Mouse (Mus musculus) gastrocnemius, postnatal 36 days (tissue): ENCODE results near the gene Pofut1. TPM values are rescaled to one million over a fixed set of nuclear protein-coding genes. Genes with fewer than 3 reads are reported as not detected.

Source experiments
- DNase-seq, 2 experiments: peaks; one replicate each; pipeline ENCODE4 v3.0.0; 2022
- intact Hi-C: fragments of 180-260 bp; cut with DNase I; formaldehyde crosslinking; loops from one replicate; pipeline ENCODE4 v1.15.1; 2025
- total RNA-seq, 2 experiments: library from RNA; stranded (reverse); gene quantifications; 2 replicates each; pipeline ENCODE4 v1.2.3; 2021

Gene Pofut1
- total RNA-seq, 2 experiments from 2014 or later = 9.5 to 9.9 TPM

DNA sequence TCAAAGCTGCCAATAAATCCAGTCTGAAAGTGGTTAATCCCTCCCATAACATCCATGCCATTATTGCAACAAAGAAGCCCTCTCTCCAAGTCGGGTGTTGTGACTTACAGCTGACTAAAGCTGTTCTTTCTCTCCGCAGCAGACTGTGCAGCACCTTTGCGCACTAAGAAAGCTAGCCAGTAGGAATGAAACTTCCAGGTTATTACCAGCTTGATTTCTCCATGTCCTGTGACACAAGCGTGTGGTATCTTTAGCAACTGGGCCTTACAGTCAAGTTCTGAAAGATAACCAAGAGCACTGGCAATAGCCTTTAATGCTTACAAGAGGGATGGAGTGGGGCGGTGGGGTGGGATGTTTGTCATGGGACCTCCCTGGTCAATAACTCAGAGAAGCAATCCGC lies 42.6 kb downstream of the Pofut1 start:
- intact Hi-C loops = loop anchor here (2.0 kb wide), 1 partner anchor 75 kb away; no protein-coding TSS in a partner anchor
- DNase-seq = no peak

- DNase-seq = no peak
- intact Hi-C loops = no loop called here
Observed at GRCm38 (mm10) chr2:153286524-153286923, 45.2 kb downstream of the Pofut1 start.

- DNase-seq = no peak
- intact Hi-C loops = no loop called here
Observed at GRCm38 (mm10) chr2:153287835-153288234, 46.5 kb downstream of the Pofut1 start.

DNA sequence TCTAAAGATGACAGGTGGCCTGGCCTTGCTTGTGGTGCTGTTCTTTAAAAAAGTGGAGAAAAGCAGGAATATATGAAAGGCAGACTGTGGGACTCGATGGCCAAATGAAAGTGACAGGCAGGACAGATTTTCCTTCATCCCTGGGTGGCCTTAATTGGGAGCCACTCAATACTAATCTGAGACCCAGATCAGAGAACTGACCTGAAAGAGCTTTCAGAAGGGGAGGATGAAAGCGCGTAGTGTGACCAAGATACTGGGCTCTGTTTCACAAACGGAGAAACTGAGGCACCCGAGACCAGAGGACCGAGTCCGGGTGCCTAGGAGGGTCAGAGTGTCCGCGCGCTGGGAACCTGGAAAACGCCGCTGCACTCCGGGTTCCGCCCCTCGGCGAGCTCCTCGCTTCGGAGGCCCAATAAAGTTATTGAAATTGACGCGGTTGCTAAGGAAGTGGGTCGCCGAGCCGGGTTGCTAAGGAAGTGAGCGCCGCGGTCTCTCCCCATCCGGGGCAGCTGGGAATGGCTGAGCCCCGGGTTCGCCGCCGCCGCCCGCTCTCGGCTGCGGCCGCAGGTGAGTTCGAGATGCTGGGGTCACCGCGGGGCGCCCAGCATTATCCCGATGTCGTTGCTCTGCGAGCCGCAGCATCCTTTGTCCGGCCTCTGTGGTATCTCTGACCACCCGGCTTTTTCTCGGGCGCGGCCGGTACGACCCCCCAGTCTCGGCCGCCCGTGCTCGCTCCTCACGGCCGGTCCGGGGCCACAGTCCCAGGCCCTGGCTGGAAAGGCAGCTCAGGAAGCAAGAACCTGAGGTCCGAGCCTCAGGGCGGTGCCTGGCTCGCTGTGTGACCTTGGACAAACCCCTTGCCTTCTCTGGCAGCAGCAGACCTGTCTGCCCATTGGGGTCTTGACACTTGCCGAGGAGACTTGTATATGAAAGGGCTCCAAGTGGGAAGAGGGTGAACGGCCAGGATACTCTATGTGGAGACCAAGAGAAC lies 49.9 kb downstream of the Pofut1 start, which contains the start of gene Kif3b:
Gene Kif3b (plus strand): TSS at position 476 of the 991 bp plus-strand sequence.
- DNase-seq = peak; percentile 74 to 83
- intact Hi-C loops = loop anchor here (5.0 kb wide), 2 partner anchors 49 to 56 kb away; partner anchors contain the start of genes Asxl1, Plagl2 and Pofut1

DNA sequence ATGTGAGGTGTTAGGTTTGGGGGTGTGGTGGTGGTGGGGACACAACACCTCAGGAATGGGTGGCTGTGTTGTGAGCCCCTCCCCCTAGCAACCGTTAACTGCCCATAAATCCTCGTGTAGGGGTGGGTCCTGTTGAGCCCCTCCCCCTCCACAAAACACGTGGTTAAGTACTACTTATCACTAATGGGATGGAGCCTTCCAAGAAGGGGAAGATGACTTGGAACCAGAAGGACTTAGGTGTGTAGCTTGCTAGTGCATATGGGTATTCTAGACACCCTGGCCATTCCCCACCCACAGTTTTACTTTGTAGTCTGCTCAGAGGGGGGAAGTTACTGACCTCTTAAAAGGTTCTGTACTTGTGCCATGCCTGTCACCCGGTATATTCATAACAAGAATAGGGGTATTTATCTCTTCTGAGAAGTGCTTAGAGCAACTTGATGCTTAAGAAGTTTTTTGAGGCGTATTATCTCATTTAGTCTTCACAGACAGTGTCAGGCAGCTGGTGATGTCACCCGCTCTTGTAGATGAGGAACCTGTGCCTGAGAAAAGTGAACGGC lies 51.0 kb downstream of the Pofut1 start:
- intact Hi-C loops = loop anchor here (5.0 kb wide), 2 partner anchors 50 to 55 kb away; partner anchors contain the start of genes Asxl1, Plagl2 and Pofut1
- DNase-seq = no peak

DNA sequence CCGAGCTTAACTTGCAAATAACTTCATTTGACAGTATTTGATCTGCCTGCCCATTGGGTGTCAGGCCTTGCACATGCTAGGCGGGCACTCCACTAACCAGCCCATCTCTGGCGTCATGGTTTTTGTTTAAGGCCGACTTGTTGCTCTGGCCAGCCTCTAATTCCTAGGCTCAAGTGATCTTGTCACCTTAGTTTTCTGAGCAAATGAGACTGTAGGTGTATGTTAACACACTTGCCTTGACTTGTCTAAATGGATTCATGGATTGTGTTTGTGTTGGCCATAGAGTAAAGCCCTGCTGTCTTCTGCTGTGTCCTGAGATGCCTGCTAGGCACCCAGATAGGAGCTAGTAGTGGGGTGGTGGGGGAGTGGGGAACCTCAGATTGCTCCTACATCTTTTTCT lies 53.9 kb downstream of the Pofut1 start:
- intact Hi-C loops = no loop called here
- no peak for DNase-seq

GRCm38 (mm10) chr2:153297771-153298170 lies 56.4 kb downstream of the Pofut1 start:
- DNase-seq = no peak
- intact Hi-C loops = no loop called here

DNA sequence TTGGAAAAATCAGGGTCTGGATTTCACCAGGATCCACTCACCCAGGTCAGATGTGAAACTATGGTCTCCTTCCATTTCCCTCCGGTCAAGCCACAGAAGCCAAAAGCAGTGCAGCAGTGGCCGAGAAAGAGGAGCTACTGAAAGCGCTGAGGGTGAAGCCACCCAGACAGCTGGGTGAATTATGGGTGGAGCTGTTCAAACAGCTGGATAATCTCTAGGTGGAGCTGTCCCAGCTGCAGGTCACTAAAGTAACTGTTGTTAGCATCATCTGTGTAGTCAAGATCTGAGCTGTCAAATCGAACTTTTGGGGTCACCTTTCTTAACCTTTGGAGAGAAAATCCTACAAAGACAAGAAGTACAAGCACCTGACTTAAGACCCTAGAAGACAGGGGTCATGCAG lies 57.1 kb downstream of the Pofut1 start:
- DNase-seq = no peak
- intact Hi-C loops = no loop called here

DNA sequence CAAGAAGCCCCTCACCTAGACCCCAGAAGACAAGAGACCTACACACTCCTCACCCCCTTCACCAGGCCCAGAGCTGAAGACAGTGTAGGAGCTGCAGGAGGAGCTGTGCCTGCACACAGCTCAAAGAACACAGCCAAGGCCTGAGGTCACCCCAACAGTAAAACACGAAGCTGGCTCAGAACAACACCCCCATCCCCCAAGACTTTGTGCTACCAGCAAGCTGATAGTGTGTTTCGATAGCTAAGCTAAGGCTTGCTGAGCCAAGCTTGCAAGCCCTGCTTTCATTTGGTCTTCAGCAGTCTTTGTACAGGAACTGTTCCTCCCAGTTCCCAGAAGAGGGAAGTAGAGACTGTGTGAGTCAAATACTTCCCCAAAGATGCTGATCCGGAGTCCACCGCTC lies 57.5 kb downstream of the Pofut1 start:
- intact Hi-C loops = no loop called here
- DNase-seq = no peak

GRCm38 (mm10) chr2:153301123-153301522 lies 59.8 kb downstream of the Pofut1 start:
- intact Hi-C loops = no loop called here
- no peak for DNase-seq

GRCm38 (mm10) chr2:153305240-153305639 lies 63.9 kb downstream of the Pofut1 start:
- no peak for DNase-seq
- intact Hi-C loops = no loop called here

GRCm38 (mm10) chr2:153308586-153308985 lies 67.3 kb downstream of the Pofut1 start:
- intact Hi-C loops = no loop called here
- DNase-seq = no peak

DNA sequence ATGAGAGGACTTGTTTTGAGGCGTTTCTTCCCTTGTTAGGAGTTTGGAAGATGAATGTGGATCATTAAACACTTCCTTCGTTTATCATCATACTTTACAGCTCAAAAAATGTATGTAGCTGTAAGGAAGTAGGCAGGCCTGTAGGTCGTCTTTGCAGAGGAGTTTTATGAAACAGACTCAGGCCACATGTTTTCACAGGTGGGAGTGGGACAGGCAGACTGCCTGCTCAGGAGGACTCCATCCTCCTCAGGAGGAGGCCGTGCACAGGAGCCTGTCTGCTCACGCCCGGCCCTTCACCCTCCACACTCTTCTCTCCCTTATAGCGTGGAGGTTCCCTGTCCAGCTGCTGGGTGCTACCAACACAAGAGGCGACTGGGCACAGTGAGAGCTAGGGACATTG lies 67.8 kb downstream of the Pofut1 start:
- intact Hi-C loops = no loop called here
- no peak for DNase-seq

DNA sequence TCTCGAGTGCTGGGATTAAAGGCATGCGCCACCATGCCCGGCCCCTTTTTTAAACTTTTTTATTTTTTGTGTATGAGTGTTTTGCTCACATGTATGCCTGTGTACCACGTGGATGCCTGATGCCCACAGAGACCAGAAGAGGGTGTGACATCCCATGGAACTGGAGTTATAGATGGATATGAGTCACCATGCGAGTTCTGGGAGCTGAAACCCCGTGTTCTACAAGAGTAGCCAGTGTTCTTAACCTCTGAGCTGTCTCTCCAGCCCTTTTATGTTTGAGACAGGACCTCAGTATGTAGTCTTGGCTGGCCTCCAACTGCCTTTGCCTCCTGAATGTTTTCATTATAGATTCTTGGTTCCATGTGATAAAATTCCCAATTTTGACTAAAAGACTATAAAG lies 68.9 kb downstream of the Pofut1 start:
- DNase-seq = no peak
- intact Hi-C loops = no loop called here

GRCm38 (mm10) chr2:153312884-153313283 lies 71.6 kb downstream of the Pofut1 start:
- intact Hi-C loops = no loop called here
- no peak for DNase-seq

DNA sequence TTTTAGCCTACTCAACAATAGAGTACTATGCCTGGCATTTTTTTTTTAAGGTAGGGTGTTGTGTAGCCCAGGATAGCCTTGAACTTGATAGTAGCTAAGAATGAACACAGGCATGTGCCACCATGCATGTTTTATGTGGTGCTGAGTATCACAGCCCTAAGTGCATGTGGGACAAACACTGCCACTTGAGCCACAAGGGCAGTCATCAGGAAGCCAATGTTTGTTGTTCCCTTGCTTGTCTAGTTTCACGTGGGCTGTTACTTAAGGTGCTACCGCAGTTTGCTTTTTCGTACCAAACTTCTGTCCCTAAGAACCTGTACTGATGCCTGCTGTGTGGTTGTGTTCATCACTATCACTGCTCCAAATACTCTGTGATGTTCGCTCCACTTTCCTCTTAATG lies 77.1 kb downstream of the Pofut1 start:
- no peak for DNase-seq
- intact Hi-C loops = no loop called here

DNA sequence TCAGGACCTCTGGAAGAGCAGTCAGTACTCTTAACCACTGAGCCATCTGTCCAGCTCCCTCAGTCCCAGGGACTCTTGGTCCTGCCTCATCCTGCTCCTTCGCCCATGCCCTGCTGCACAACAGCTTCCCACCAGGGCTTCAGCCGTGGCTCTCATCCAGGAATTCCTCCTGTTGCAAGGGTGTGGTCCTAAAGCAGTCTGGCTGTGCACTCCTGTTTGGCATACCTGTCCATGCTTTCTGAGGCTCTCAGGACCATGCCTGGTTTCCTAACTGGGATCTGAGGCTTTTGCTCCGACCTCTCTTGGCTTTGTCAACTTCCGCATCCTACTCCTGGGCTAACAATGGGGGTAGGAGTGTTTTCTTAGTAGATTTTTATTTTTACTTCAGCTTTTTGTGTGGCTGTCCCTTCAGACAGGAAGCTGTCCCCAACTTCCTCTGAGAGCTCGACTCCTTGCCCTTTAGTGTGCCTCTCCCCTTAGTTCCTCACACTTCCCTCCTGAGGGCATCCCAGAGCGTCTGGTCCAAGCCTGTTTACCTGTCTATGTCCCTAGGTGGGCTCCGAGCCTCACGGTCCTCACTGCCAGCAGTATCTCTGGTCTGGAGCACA lies 77.8 kb downstream of the Pofut1 start:
- no peak for DNase-seq
- intact Hi-C loops = no loop called here
